Mouse (Mus musculus) stomach, postnatal 0 days (tissue): Measurements from ENCODE around the gene Vps35l.

Source experiments
- CTCF ChIP-seq: IDR thresholded peaks from 2 replicates; pipeline ENCODE4 v1.5.1; 2016; ENCODE audit warnings: antibody characterized with exemption, low read depth, mild to moderate bottlenecking, moderate library complexity
- EP300 ChIP-seq: optimal IDR thresholded peaks from 2 replicates; pipeline ENCODE3; 2016; ENCODE audit warnings: antibody characterized with exemption

GRCm38 (mm10) chr7:118712228-118713173 is 27.5 kb upstream of the Vps35l start, which contains the start of gene Ccp110:
- TF ChIP-seq CTCF (peak; percentile 23), EP300 (no peak)
